Mouse (Mus musculus): ENCODE measurements at regions not wholly inside any gene's neighbourhood (a gene's known extent, or its start where the extent isn't known, plus 50 kb on each side); places are given as distances from the start of the nearest gene placed in this dataset.

GRCm38 (mm10) chr8:109155489-109155888, 338.3 kb upstream of the Pmfbp1 start:
- TF ChIP-seq CHD2 (IDR thresholded peaks at IDR 0.05; ENCODE audit: low read depth, low read length) (no peak), ZNF384 (IDR thresholded peaks at IDR 0.05; ENCODE audit: low read depth, low read length) (no peak), MAFK (IDR thresholded peaks at IDR 0.05; ENCODE audit: insufficient read depth, low read depth, low read length) (no peak)
